Mouse (Mus musculus) stomach, postnatal 0 days (tissue): ENCODE measurements around the gene Nkapd1.

Experiments used
- CTCF ChIP-seq: IDR thresholded peaks from 2 replicates; pipeline ENCODE4 v1.5.1; 2016; ENCODE audit warnings: antibody characterized with exemption, low read depth, mild to moderate bottlenecking, moderate library complexity
- EP300 ChIP-seq: optimal IDR thresholded peaks from 2 replicates; pipeline ENCODE3; 2016; ENCODE audit warnings: antibody characterized with exemption

DNA sequence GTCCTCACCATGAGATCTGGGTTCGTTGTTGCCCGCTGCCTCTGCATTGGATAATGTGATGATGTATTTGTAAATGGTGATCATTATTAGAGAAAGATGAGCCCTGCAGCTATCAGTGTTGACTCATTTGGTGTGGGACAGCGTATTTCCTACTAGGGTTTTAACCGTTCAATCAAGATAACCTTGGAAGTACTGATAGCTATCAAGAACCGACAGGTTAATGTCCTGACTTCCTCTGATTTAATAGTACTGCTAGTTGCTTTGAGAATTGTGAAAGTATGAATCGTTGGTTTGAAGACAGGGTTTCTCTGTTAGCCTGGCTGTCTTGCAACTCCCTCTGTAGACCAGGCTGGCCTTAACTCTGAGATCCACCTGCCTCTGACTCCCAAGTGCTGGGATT is 12.9 kb downstream of the Nkapd1 start:
- TF ChIP-seq EP300 = no peak
- TF ChIP-seq CTCF = no peak
